Mouse (Mus musculus): ENCODE measurements around the gene Asxl2.

Asxl2 gene

GRCm38 (mm10) chr12:3547506-3547905 is 120.8 kb downstream of the Asxl2 start:
- DNase-seq = no peak

GRCm38 (mm10) chr12:3547911-3548310 is 121.3 kb downstream of the Asxl2 start:
- DNase-seq = no peak

- DNase-seq = no peak
Measured at GRCm38 (mm10) chr12:3548582-3549211, 122.0 kb downstream of the Asxl2 start.

- DNase-seq = no peak
Measured at GRCm38 (mm10) chr12:3550280-3550679, 123.6 kb downstream of the Asxl2 start.
